Mouse (Mus musculus): ENCODE measurements at regions not wholly inside any gene's neighbourhood (a gene's known extent, or its start where the extent isn't known, plus 50 kb on each side); places are given as distances from the start of the nearest gene placed in this dataset.

DNA sequence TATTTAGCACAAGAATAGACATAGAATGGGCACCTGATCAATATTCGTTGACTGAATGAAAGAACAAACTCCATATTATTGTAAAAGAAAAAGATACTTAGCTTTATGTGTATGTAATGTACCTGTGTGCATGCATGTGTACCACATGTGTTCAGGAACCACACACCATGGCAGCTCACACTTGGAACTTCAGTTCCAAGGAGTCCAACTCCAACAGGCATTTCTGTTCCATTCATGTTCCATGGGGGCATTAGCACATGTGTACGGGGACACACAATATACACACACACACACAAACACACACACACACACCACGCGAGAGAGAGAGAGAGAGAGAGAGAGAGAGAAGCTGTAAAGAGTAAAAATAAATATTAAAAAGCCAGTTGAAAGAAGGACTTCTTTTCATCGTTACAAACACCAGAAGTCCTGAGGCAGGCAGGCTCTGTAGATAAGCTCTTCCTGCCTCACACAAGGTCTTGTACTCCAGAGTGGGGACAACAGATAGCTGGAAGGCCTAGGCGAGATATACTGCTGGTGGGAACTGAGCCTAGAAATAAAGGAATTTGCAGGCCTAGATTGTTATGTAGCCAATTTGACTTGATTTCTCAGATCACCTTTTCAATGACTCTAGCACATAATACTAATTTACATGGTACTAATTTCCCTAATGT, 141.6 kb upstream of the Marcks start:
- TF ChIP-seq HCFC1 (IDR thresholded peaks at IDR 0.05; ENCODE audit: low read depth, low read length) (no peak), CTCF (conservative IDR thresholded peaks at IDR 0.05 in 1 of 2, IDR thresholded peaks at IDR 0.05 in 1 of 2; ENCODE audit: low read depth in 2 of 2, low read length in 2 of 2) (no peak), CHD2 (IDR thresholded peaks at IDR 0.05; ENCODE audit: low read length) (no peak), POLR2A (IDR thresholded peaks at IDR 0.05; ENCODE audit: low read depth, low read length) (no peak), ELF1 (IDR thresholded peaks at IDR 0.05; ENCODE audit: low read depth, low read length) (no peak), NRF1 (IDR thresholded peaks at IDR 0.05; ENCODE audit: low read depth, low read length) (no peak), MXI1 (IDR thresholded peaks at IDR 0.05; ENCODE audit: low read depth, low read length) (no peak)

Measured in CH12.LX (cell line).